Mouse (Mus musculus) midbrain, embryonic 11.5 days (tissue): ENCODE measurements around the gene Olfr467. TPM values are rescaled to one million over a fixed set of nuclear protein-coding genes. Genes with fewer than 3 reads are reported as not detected.

Experiments used
- ATAC-seq: fragments of 200-750 bp; cut with Nextera tagmentation; 2 replicates; pipeline ENCODE4 v1.8.0; 2017; ENCODE audit warnings: moderate TSS enrichment, moderate library complexity; ENCODE audit not compliant: low FRiP score
- DNase-seq: peaks from one replicate; pipeline ENCODE4 v3.0.0; 2015; ENCODE audit warnings: low spot score; ENCODE audit errors: missing footprints
- H3K27ac ChIP-seq: fragments of 300-500 bp; sonication (generic); 2 replicates; pipeline ENCODE4 v1.5.1; 2014; ENCODE audit warnings: low read depth, low read length
- H3K27me3 ChIP-seq: fragments of 300-500 bp; sonication (generic); 2 replicates; pipeline ENCODE4 v1.6.1; 2014; ENCODE audit warnings: mild to moderate bottlenecking, low read length, moderate library complexity, mixed read lengths; ENCODE audit not compliant: control insufficient read depth, insufficient read depth
- H3K36me3 ChIP-seq: fragments of 300-500 bp; sonication (generic); 2 replicates; pipeline ENCODE4 v1.6.1; 2014; ENCODE audit warnings: mild to moderate bottlenecking, low read length, moderate library complexity, mixed read lengths; ENCODE audit not compliant: control insufficient read depth, insufficient read depth
- H3K4me1 ChIP-seq: fragments of 300-500 bp; sonication (generic); 2 replicates; pipeline ENCODE4 v1.6.1; 2014; ENCODE audit warnings: low read length; ENCODE audit not compliant: control insufficient read depth, insufficient read depth
- H3K4me2 ChIP-seq: fragments of 300-500 bp; sonication (generic); 2 replicates; pipeline ENCODE4 v1.6.1; 2014; ENCODE audit warnings: mild to moderate bottlenecking, moderate library complexity
- H3K4me3 ChIP-seq: fragments of 300-500 bp; sonication (generic); 2 replicates; pipeline ENCODE4 v1.5.1; 2014; ENCODE audit warnings: low read depth, low read length
- H3K9ac ChIP-seq: fragments of 300-500 bp; sonication (generic); 2 replicates; pipeline ENCODE4 v1.6.1; 2014; ENCODE audit warnings: low read length
- H3K9me3 ChIP-seq: fragments of 300-500 bp; sonication (generic); 2 replicates; pipeline ENCODE4 v1.6.1; 2016; ENCODE audit warnings: low read length; ENCODE audit not compliant: control insufficient read depth
- WGBS: fragments of 180-500 bp; shearing (Covaris S2); extraction: QIAGEN DNeasy Blood & Tissue Kit; methylation state at CpG from one replicate; pipeline ENCODE4 v1.1.7; 2014; 5-methylcytosine and 5-hydroxymethylcytosine counted together
- polyA plus RNA-seq: library from polyadenylated mRNA; unstranded; fragments of >200 nt; fragmentation: Nextera tagmentation; extraction: Ambion mirVana; gene quantifications from 2 replicates; pipeline ENCODE4 v1.2.1, GENCODE M21; 2014

Olfr467 gene
- polyA plus RNA-seq: not detected in 2 replicates

GRCm38 (mm10) chr7:107811963-107812362, at the start of gene Olfr467:
Olfr467 (plus strand) TSS chr7:107812263.
- H3K4me2 ChIP-seq: no peak within 1 kb of the TSS
- DNase-seq (no peak), ATAC-seq (no peak)
- H3K9me3 ChIP-seq: no peaks in the 10 kb centered on the region
- no peak within 1 kb of the TSS for H3K4me3 ChIP-seq
- no peaks in the 10 kb centered on the region for H3K36me3 ChIP-seq
- H3K27ac ChIP-seq: no peak within 1 kb of the TSS
- no peaks in the 10 kb centered on the region for H3K4me1 ChIP-seq
- no peaks in the 10 kb centered on the region for H3K27me3 ChIP-seq
- H3K9ac ChIP-seq: no peak within 1 kb of the TSS

GRCm38 (mm10) chr7:107770812-107771211, 41.3 kb upstream of the Olfr467 start:
- Histone ChIP-seq H3K9ac (no peak overlapping the region), H3K4me2 (no peak overlapping the region), H3K36me3 (no peaks in the 10 kb centered on the region), H3K4me3 (no peak overlapping the region), H3K9me3 (no peaks in the 10 kb centered on the region), H3K27me3 (no peaks in the 10 kb centered on the region), H3K27ac (no peak overlapping the region), H3K4me1 (no peaks in the 10 kb centered on the region)
- ATAC-seq: no peak
- 65% methylated on average over 6 of the region's 6 CpGs for WGBS
- DNase-seq: no peak

- 79% methylated on average over 1 of the region's 1 CpGs for WGBS
- H3K36me3 ChIP-seq: no peaks in the 10 kb centered on the region
- H3K4me3 ChIP-seq: no peak overlapping the region
- no peaks in the 10 kb centered on the region for H3K27me3 ChIP-seq
- ATAC-seq (no peak), DNase-seq (no peak)
- no peaks in the 10 kb centered on the region for H3K9me3 ChIP-seq
- H3K27ac ChIP-seq: no peak overlapping the region
- no peak overlapping the region for H3K9ac ChIP-seq
- no peaks in the 10 kb centered on the region for H3K4me1 ChIP-seq
- H3K4me2 ChIP-seq: no peak overlapping the region
Observed at GRCm38 (mm10) chr7:107778216-107778615, 33.8 kb upstream of the Olfr467 start.

GRCm38 (mm10) chr7:107779611-107780010, 32.5 kb upstream of the Olfr467 start:
- no peaks in the 10 kb centered on the region for H3K27me3 ChIP-seq
- no peak overlapping the region for H3K4me3 ChIP-seq
- no peaks in the 10 kb centered on the region for H3K9me3 ChIP-seq
- H3K36me3 ChIP-seq: no peaks in the 10 kb centered on the region
- no peak overlapping the region for H3K9ac ChIP-seq
- ATAC-seq (no peak), DNase-seq (peak; percentile 85)
- WGBS: 47% methylated on average over 4 of the region's 4 CpGs
- H3K4me2 ChIP-seq: no peak overlapping the region
- no peaks in the 10 kb centered on the region for H3K4me1 ChIP-seq
- no peak overlapping the region for H3K27ac ChIP-seq

DNA sequence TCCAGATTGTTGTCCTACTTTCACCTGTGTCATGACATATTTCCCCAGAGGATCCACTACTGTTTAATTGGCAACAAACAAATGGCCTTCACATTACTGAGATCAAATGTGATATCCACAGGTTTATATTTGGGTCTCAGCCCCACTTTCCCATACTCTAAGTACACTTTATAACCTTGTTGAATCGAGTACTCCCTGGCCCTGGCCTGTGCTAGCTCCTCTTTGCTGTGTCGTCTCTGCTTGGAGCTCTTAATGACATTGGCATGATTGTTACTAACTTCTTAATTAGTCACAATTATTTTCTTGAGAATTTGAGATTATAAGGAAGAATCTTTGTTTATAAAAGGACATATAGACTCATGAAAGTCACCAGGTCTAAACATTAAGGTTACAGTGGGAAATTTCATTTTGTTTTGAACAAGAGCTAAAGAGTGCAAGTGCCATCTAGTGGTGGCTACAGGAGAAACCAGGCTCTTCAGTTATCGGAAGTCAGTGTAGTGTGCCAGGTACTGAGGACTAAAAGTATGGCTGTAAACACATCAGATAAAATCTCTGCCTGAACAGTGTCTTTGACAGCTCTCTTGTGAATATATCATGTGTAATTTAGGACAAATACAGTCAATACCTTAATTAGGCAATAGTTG, 24.0 kb upstream of the Olfr467 start:
- 65% methylated on average over 3 of the region's 3 CpGs for WGBS
- DNase-seq: no peak
- Histone ChIP-seq H3K4me1 (no peaks in the 10 kb centered on the region), H3K9me3 (no peaks in the 10 kb centered on the region), H3K27me3 (no peaks in the 10 kb centered on the region), H3K4me2 (no peak overlapping the region), H3K27ac (no peak overlapping the region), H3K4me3 (no peak overlapping the region), H3K9ac (no peak overlapping the region), H3K36me3 (no peaks in the 10 kb centered on the region)
- ATAC-seq: 0 out of 2 replicates have a peak, but pooled peaks have one; percentile 14

- no peak overlapping the region for H3K27ac ChIP-seq
- H3K9ac ChIP-seq: no peak overlapping the region
- H3K36me3 ChIP-seq: no peaks in the 10 kb centered on the region
- no peaks in the 10 kb centered on the region for H3K27me3 ChIP-seq
- no peaks in the 10 kb centered on the region for H3K9me3 ChIP-seq
- DNase-seq (no peak), ATAC-seq (no peak)
- no peak overlapping the region for H3K4me3 ChIP-seq
- H3K4me1 ChIP-seq: no peaks in the 10 kb centered on the region
- WGBS: 93% methylated on average over 2 of the region's 2 CpGs
- H3K4me2 ChIP-seq: no peak overlapping the region
Observed at GRCm38 (mm10) chr7:107796500-107796899, 15.6 kb upstream of the Olfr467 start.

DNA sequence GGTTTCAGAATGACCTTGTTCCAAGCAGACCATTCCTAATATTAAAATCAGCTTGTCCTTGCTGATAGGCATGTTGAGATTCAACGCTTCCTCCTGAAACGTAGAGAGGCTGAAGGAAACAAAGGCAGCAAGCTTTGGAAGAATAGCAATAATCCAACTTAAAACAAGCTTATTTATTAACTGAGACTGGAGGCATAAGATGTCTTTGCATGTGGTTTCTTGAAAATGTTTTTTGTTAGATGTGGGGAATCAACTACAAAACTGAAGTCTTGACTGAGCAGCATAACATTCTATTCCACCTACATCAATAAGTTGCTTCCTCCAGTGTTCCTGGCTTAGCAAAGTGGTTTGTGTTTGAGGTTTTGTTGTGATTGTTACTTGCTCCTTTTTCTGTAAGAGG, 11.0 kb upstream of the Olfr467 start, which contains the start of gene Ovch2:
Ovch2 (minus strand) TSS at position 101 of the 400 bp plus-strand sequence.
- peak; percentile 14 for DNase-seq
- no peak within 1 kb of the TSS for H3K27ac ChIP-seq
- 87% methylated on average over 2 of the region's 2 CpGs for WGBS
- no peak within 1 kb of the TSS for H3K9ac ChIP-seq
- no peaks in the 10 kb centered on the region for H3K27me3 ChIP-seq
- no peak within 1 kb of the TSS for H3K4me3 ChIP-seq
- no peaks in the 10 kb centered on the region for H3K4me1 ChIP-seq
- no peaks in the 10 kb centered on the region for H3K36me3 ChIP-seq
- no peak for ATAC-seq
- H3K4me2 ChIP-seq: no peak within 1 kb of the TSS
- no peaks in the 10 kb centered on the region for H3K9me3 ChIP-seq

GRCm38 (mm10) chr7:107802138-107802537, 9.9 kb upstream of the Olfr467 start:
- Histone ChIP-seq H3K4me1 (no peaks in the 10 kb centered on the region), H3K27ac (no peak overlapping the region), H3K4me3 (no peak overlapping the region), H3K9ac (no peak overlapping the region), H3K4me2 (no peak overlapping the region), H3K9me3 (no peaks in the 10 kb centered on the region), H3K36me3 (no peaks in the 10 kb centered on the region), H3K27me3 (no peaks in the 10 kb centered on the region)
- DNase-seq: peak; percentile 19
- no peak for ATAC-seq
- 85% methylated on average over 3 of the region's 3 CpGs for WGBS

DNA sequence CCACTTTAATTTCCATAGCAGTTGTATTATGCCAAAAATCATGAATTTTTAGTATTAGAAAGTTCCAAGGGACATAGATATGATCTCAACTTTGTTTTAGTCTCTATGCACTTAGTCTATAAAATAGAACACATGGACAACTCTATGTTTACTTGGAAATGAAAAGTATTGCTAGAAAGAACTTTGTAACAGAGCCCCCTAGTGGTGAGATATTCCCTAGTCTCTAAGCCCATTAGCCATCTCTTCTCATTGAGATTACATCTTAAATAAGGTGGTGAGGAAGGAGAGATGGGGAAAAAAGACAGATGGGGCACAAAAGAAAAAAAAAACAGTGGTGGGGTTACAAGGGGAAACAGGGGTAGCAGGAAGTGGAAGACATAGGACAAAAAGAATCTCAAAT, 7.4 kb downstream of the Olfr467 start:
- no peak overlapping the region for H3K4me2 ChIP-seq
- DNase-seq (no peak), ATAC-seq (no peak)
- H3K27me3 ChIP-seq: no peaks in the 10 kb centered on the region
- no peak overlapping the region for H3K9ac ChIP-seq
- no peak overlapping the region for H3K27ac ChIP-seq
- H3K4me3 ChIP-seq: no peak overlapping the region
- H3K9me3 ChIP-seq: no peaks in the 10 kb centered on the region
- H3K36me3 ChIP-seq: no peaks in the 10 kb centered on the region
- no peaks in the 10 kb centered on the region for H3K4me1 ChIP-seq
